Mouse (Mus musculus) embryonic facial prominence, embryonic 13.5 days (tissue): ENCODE measurements around the gene Zkscan17. TPM values are rescaled to one million over a fixed set of nuclear protein-coding genes. Genes with fewer than 3 reads are reported as not detected.

Experiments
- ATAC-seq: fragments of 200-750 bp; cut with Nextera tagmentation; 2 replicates; pipeline ENCODE4 v1.8.0; 2017; ENCODE audit warnings: low read depth; ENCODE audit not compliant: insufficient number of reproducible peaks, insufficient read depth, low FRiP score, low TSS enrichment
- H3K27ac ChIP-seq: fragments of 300-500 bp; sonication (generic); 2 replicates; pipeline ENCODE4 v1.5.1; 2015; ENCODE audit warnings: moderate library complexity, mild to moderate bottlenecking, inconsistent platforms
- H3K27me3 ChIP-seq: fragments of 300-500 bp; sonication (generic); 2 replicates; pipeline ENCODE4 v1.6.1; 2015; ENCODE audit warnings: mild to moderate bottlenecking, inconsistent platforms
- H3K36me3 ChIP-seq: fragments of 300-500 bp; sonication (generic); 2 replicates; pipeline ENCODE4 v1.6.1; 2015; ENCODE audit warnings: mild to moderate bottlenecking, inconsistent platforms
- H3K4me1 ChIP-seq: fragments of 300-500 bp; sonication (generic); 2 replicates; pipeline ENCODE4 v1.6.1; 2015; ENCODE audit warnings: inconsistent platforms
- H3K4me2 ChIP-seq: fragments of 300-500 bp; sonication (generic); 2 replicates; pipeline ENCODE4 v1.6.1; 2015; ENCODE audit warnings: moderate library complexity, mild to moderate bottlenecking, inconsistent platforms
- H3K4me3 ChIP-seq: fragments of 300-500 bp; sonication (generic); 2 replicates; pipeline ENCODE4 v1.5.1; 2015; ENCODE audit warnings: mild to moderate bottlenecking, inconsistent platforms
- H3K9ac ChIP-seq: fragments of 300-500 bp; sonication (generic); 2 replicates; pipeline ENCODE4 v1.6.1; 2015; ENCODE audit warnings: mild to moderate bottlenecking, inconsistent platforms
- H3K9me3 ChIP-seq: fragments of 300-500 bp; sonication (generic); 2 replicates; pipeline ENCODE4 v1.6.1; 2016; ENCODE audit warnings: inconsistent platforms
- WGBS: fragments of 180-500 bp; shearing (Covaris S2); methylation state at CpG from one replicate; pipeline ENCODE4 v1.1.7; 2015; ENCODE audit warnings: mixed read lengths; 5-methylcytosine and 5-hydroxymethylcytosine counted together
- polyA plus RNA-seq: library from polyadenylated mRNA; unstranded; fragments of >200 nt; fragmentation: Nextera tagmentation; extraction: Ambion mirVana; gene quantifications from 2 replicates; pipeline ENCODE4 v1.2.1, GENCODE M21; 2015

Zkscan17 gene
- polyA plus RNA-seq, 1 experiment from 2014 or later = 24.9 TPM

GRCm38 (mm10) chr11:59496672-59497310, 29.8 kb downstream of the Zkscan17 start:
- peaks cover 99% of the 10 kb centered on the region for H3K36me3 ChIP-seq
- 82% methylated on average over 6 of the region's 6 CpGs for WGBS
- no peak overlapping the region for H3K27ac ChIP-seq
- no peak overlapping the region for H3K4me3 ChIP-seq
- H3K4me2 ChIP-seq = no peak overlapping the region
- no peak overlapping the region for H3K9ac ChIP-seq
- no peaks in the 10 kb centered on the region for H3K27me3 ChIP-seq
- ATAC-seq = no peak
- H3K4me1 ChIP-seq = no peaks in the 10 kb centered on the region
- H3K9me3 ChIP-seq = no peaks in the 10 kb centered on the region

- Histone ChIP-seq H3K4me2 (no peak overlapping the region), H3K36me3 (peaks cover 64% of the 10 kb centered on the region), H3K27ac (no peak overlapping the region), H3K4me1 (no peaks in the 10 kb centered on the region), H3K9ac (no peak overlapping the region), H3K4me3 (no peak overlapping the region), H3K9me3 (no peaks in the 10 kb centered on the region), H3K27me3 (no peaks in the 10 kb centered on the region)
- WGBS = 82% methylated on average over 8 of the region's 8 CpGs
- ATAC-seq = no peak
Measured at GRCm38 (mm10) chr11:59486222-59486621, 40.3 kb downstream of the Zkscan17 start.

- 61% methylated on average over 2 of the region's 2 CpGs for WGBS
Measured at GRCm38 (mm10) chr11:59485641-59486040, 40.9 kb downstream of the Zkscan17 start.

GRCm38 (mm10) chr11:59483212-59483611, 43.3 kb downstream of the Zkscan17 start:
- Histone ChIP-seq H3K27me3 (no peaks in the 10 kb centered on the region), H3K9ac (no peak overlapping the region), H3K27ac (no peak overlapping the region), H3K4me1 (no peaks in the 10 kb centered on the region), H3K9me3 (no peaks in the 10 kb centered on the region), H3K4me3 (no peak overlapping the region), H3K36me3 (peaks cover 35% of the 10 kb centered on the region), H3K4me2 (no peak overlapping the region)
- WGBS = 4% methylated on average over 2 of the region's 2 CpGs
- ATAC-seq = no peak

More at GRCm38 (mm10) chr11:59485641-59486040, 40.9 kb downstream of the Zkscan17 start:
- Histone ChIP-seq H3K27me3 (no peaks in the 10 kb centered on the region), H3K9ac (no peak overlapping the region), H3K4me1 (no peaks in the 10 kb centered on the region), H3K36me3 (peaks cover 58% of the 10 kb centered on the region), H3K4me3 (no peak overlapping the region), H3K9me3 (no peaks in the 10 kb centered on the region), H3K27ac (no peak overlapping the region), H3K4me2 (no peak overlapping the region)
- no peak for ATAC-seq

GRCm38 (mm10) chr11:59477240-59477639, 49.3 kb downstream of the Zkscan17 start:
- Histone ChIP-seq H3K4me1 (no peaks in the 10 kb centered on the region), H3K27me3 (no peaks in the 10 kb centered on the region), H3K9me3 (no peaks in the 10 kb centered on the region), H3K27ac (no peak overlapping the region), H3K4me3 (no peak overlapping the region), H3K36me3 (no peaks in the 10 kb centered on the region), H3K9ac (no peak overlapping the region), H3K4me2 (no peak overlapping the region)
- no peak for ATAC-seq
- 57% methylated on average over 6 of the region's 6 CpGs for WGBS

GRCm38 (mm10) chr11:59472326-59472677, 54.2 kb downstream of the Zkscan17 start, which contains the start of gene Zfp867:
Zfp867 (minus strand) TSS chr11:59472474.
- under 1% methylated on average over 19 of the region's 19 CpGs for WGBS
- Histone ChIP-seq H3K4me1 (peaks cover 8% of the 10 kb centered on the region), H3K36me3 (peaks cover 3% of the 10 kb centered on the region; the same call in 1 of the 2 replicates), H3K4me2 (peak within 1 kb of the TSS; percentile 82), H3K27ac (peak within 1 kb of the TSS; percentile 75), H3K9ac (peak within 1 kb of the TSS; percentile 97), H3K27me3 (no peaks in the 10 kb centered on the region), H3K4me3 (peak within 1 kb of the TSS; percentile 82), H3K9me3 (no peaks in the 10 kb centered on the region)
- peak; percentile 82 for ATAC-seq

- ATAC-seq = peak; percentile 62; the same call in 1 of the 2 replicates
- 6% methylated on average over 37 of the region's 37 CpGs for WGBS
- H3K9ac ChIP-seq = peak overlapping the region; percentile 97
Measured at GRCm38 (mm10) chr11:59471413-59472325, 54.9 kb downstream of the Zkscan17 start.

GRCm38 (mm10) chr11:59460459-59460858, 66.1 kb downstream of the Zkscan17 start:
- 94% methylated on average over 2 of the region's 2 CpGs for WGBS
- peaks cover 11% of the 10 kb centered on the region for H3K4me1 ChIP-seq
- H3K4me2 ChIP-seq = no peak overlapping the region
- no peak overlapping the region for H3K4me3 ChIP-seq
- H3K36me3 ChIP-seq = peaks cover 76% of the 10 kb centered on the region
- no peak for ATAC-seq
- no peaks in the 10 kb centered on the region for H3K27me3 ChIP-seq
- H3K27ac ChIP-seq = no peak overlapping the region
- H3K9ac ChIP-seq = no peak overlapping the region
- H3K9me3 ChIP-seq = peaks cover 17% of the 10 kb centered on the region

More at GRCm38 (mm10) chr11:59471413-59472325, 54.9 kb downstream of the Zkscan17 start:
- H3K27ac ChIP-seq = peak overlapping the region; percentile 75
- peak overlapping the region; percentile 82 for H3K4me2 ChIP-seq
- H3K36me3 ChIP-seq = peaks cover 6% of the 10 kb centered on the region; the same call in 1 of the 2 replicates
- H3K4me3 ChIP-seq = peak overlapping the region; percentile 82
- no peaks in the 10 kb centered on the region for H3K27me3 ChIP-seq
- H3K4me1 ChIP-seq = peaks cover 8% of the 10 kb centered on the region
- H3K9me3 ChIP-seq = no peaks in the 10 kb centered on the region

- 33% methylated on average over 5 of the region's 5 CpGs for WGBS
- H3K4me1 ChIP-seq = peaks cover 11% of the 10 kb centered on the region
- H3K4me3 ChIP-seq = no peak overlapping the region
- peak overlapping the region; percentile 62 for H3K27ac ChIP-seq
- H3K27me3 ChIP-seq = no peaks in the 10 kb centered on the region
- H3K36me3 ChIP-seq = peaks cover 78% of the 10 kb centered on the region
- H3K9me3 ChIP-seq = peaks cover 11% of the 10 kb centered on the region
- no peak overlapping the region for H3K4me2 ChIP-seq
- H3K9ac ChIP-seq = no peak overlapping the region
- peak; percentile 74 for ATAC-seq
Measured at GRCm38 (mm10) chr11:59458973-59459372, 67.6 kb downstream of the Zkscan17 start.

GRCm38 (mm10) chr11:59456891-59457290, 69.7 kb downstream of the Zkscan17 start:
- peaks cover 11% of the 10 kb centered on the region for H3K4me1 ChIP-seq
- H3K9ac ChIP-seq = no peak overlapping the region
- H3K36me3 ChIP-seq = peaks cover 74% of the 10 kb centered on the region
- H3K27me3 ChIP-seq = no peaks in the 10 kb centered on the region
- H3K4me3 ChIP-seq = no peak overlapping the region
- H3K27ac ChIP-seq = no peak overlapping the region
- WGBS = 87% methylated on average over 2 of the region's 2 CpGs
- H3K9me3 ChIP-seq = no peaks in the 10 kb centered on the region
- H3K4me2 ChIP-seq = no peak overlapping the region
- no peak for ATAC-seq

GRCm38 (mm10) chr11:59456346-59456745, 70.2 kb downstream of the Zkscan17 start:
- Histone ChIP-seq H3K9ac (no peak overlapping the region), H3K27me3 (no peaks in the 10 kb centered on the region), H3K9me3 (no peaks in the 10 kb centered on the region), H3K4me2 (no peak overlapping the region), H3K4me1 (peaks cover 13% of the 10 kb centered on the region), H3K27ac (no peak overlapping the region), H3K4me3 (no peak overlapping the region), H3K36me3 (peaks cover 71% of the 10 kb centered on the region)
- WGBS = 90% methylated on average over 2 of the region's 2 CpGs
- no peak for ATAC-seq
